Mouse (Mus musculus) 3134 (cell line): Measurements from ENCODE around the gene Tekt2.

Source experiments
- DNase-seq: peaks from one replicate; pipeline ENCODE4 v3.0.0-alpha.2; 2011; ENCODE audit warnings: low spot score; ENCODE audit not compliant: insufficient read length; ENCODE audit errors: extremely low read depth

Gene Tekt2

GRCm38 (mm10) chr4:126309211-126309921 is 16.1 kb downstream of the Tekt2 start:
- no peak for DNase-seq

- DNase-seq = no peak
Observed at GRCm38 (mm10) chr4:126306827-126307226, 18.7 kb downstream of the Tekt2 start.

GRCm38 (mm10) chr4:126306058-126306457 is 19.4 kb downstream of the Tekt2 start:
- DNase-seq = no peak

- DNase-seq = no peak
Observed at GRCm38 (mm10) chr4:126305428-126305827, 20.1 kb downstream of the Tekt2 start.

- no peak for DNase-seq
Observed at GRCm38 (mm10) chr4:126303877-126304276, 21.6 kb downstream of the Tekt2 start.

- DNase-seq = no peak
Observed at GRCm38 (mm10) chr4:126301584-126302309, 23.7 kb downstream of the Tekt2 start.

GRCm38 (mm10) chr4:126300916-126301583 is 24.4 kb downstream of the Tekt2 start:
- peak; percentile 62 for DNase-seq

GRCm38 (mm10) chr4:126296617-126297101 is 28.8 kb downstream of the Tekt2 start:
- DNase-seq = no peak

- no peak for DNase-seq
Observed at GRCm38 (mm10) chr4:126295937-126296336, 29.6 kb downstream of the Tekt2 start.

GRCm38 (mm10) chr4:126295152-126295551 is 30.3 kb downstream of the Tekt2 start:
- DNase-seq = no peak

- no peak for DNase-seq
Observed at GRCm38 (mm10) chr4:126291196-126291595, 34.3 kb downstream of the Tekt2 start.

- DNase-seq = no peak
Observed at GRCm38 (mm10) chr4:126290314-126290713, 35.2 kb downstream of the Tekt2 start.

- DNase-seq = no peak
Observed at GRCm38 (mm10) chr4:126288085-126288666, 37.3 kb downstream of the Tekt2 start.

- no peak for DNase-seq
Observed at GRCm38 (mm10) chr4:126287302-126287995, 38.0 kb downstream of the Tekt2 start.

GRCm38 (mm10) chr4:126286492-126286891 is 39.0 kb downstream of the Tekt2 start, which contains the start of gene Col8a2:
Gene Col8a2, plus strand, starts transcription at chr4:126286793.
- DNase-seq = no peak

- DNase-seq = no peak
Observed at GRCm38 (mm10) chr4:126283582-126283981, 41.9 kb downstream of the Tekt2 start.

GRCm38 (mm10) chr4:126281706-126282105 is 43.8 kb downstream of the Tekt2 start:
- no peak for DNase-seq

GRCm38 (mm10) chr4:126278961-126279360 is 46.5 kb downstream of the Tekt2 start:
- DNase-seq = no peak

GRCm38 (mm10) chr4:126278565-126278915 is 46.9 kb downstream of the Tekt2 start:
- DNase-seq = no peak

- no peak for DNase-seq
Observed at GRCm38 (mm10) chr4:126277906-126278564, 47.5 kb downstream of the Tekt2 start.
